Mouse (Mus musculus) myocyte (in vitro differentiated cells): ENCODE results near the gene Ldlrad3.
A peak's percentile ranks its signal among the peaks of the same experiment; 100 is the strongest.

Source experiments
- MAX ChIP-seq: IDR thresholded peaks from one replicate; pipeline ENCODE4 v1.6.1; 2011; ENCODE audit warnings: low read depth, mild to moderate bottlenecking, control low read depth
- MYOG ChIP-seq, 3 experiments: IDR thresholded peaks; one replicate each; pipeline ENCODE4 v1.6.1; 2011; ENCODE audit warnings: control low read depth in 2 of 3, low read depth in 2 of 3, mild to moderate bottlenecking in 2 of 3; ENCODE audit not compliant: insufficient read length in 2 of 3, control insufficient read depth in 1 of 3, insufficient read depth in 1 of 3
- POLR2A ChIP-seq: IDR thresholded peaks from one replicate; pipeline ENCODE4 v1.6.1; 2011; ENCODE audit warnings: low read depth, mild to moderate bottlenecking, control low read depth, moderate library complexity; ENCODE audit not compliant: insufficient read length
- POLR2AphosphoS2 ChIP-seq: IDR thresholded peaks from one replicate; pipeline ENCODE4 v1.6.1; 2011; ENCODE audit warnings: low read depth, control low read depth; ENCODE audit not compliant: insufficient read length
- REST ChIP-seq: IDR thresholded peaks from one replicate; pipeline ENCODE4 v1.6.1; 2011; ENCODE audit warnings: mild to moderate bottlenecking, control low read depth, moderate library complexity; ENCODE audit not compliant: insufficient read depth, insufficient read length
- TCF12 ChIP-seq: IDR thresholded peaks from one replicate; pipeline ENCODE4 v1.6.1; 2011; ENCODE audit warnings: mild to moderate bottlenecking, control low read depth; ENCODE audit not compliant: poor library complexity, insufficient read depth, severe bottlenecking

- TF ChIP-seq POLR2A, result no peak
- TF ChIP-seq TCF12, result no peak
- peak in 1 of 3 experiments; percentile 25 for TF ChIP-seq MYOG (IDR thresholded peaks at IDR 0.05; ENCODE audit: control insufficient read depth in 1 of 3, insufficient read depth in 1 of 3, insufficient read length in 2 of 3, low read depth in 2 of 3)
- no peak for TF ChIP-seq POLR2AphosphoS2
- no peak for TF ChIP-seq REST
- no peak for TF ChIP-seq MAX
Observed at GRCm38 (mm10) chr2:102033818-102034512, 152.2 kb downstream of the Ldlrad3 start.
